Mouse (Mus musculus): ENCODE results near the gene Alk. TPM values are rescaled to one million over a fixed set of nuclear protein-coding genes. Genes with fewer than 3 reads are reported as not detected.

Alk gene
- polyA plus RNA-seq, 1 experiment from 2014 or later, result 0.11 TPM

DNA sequence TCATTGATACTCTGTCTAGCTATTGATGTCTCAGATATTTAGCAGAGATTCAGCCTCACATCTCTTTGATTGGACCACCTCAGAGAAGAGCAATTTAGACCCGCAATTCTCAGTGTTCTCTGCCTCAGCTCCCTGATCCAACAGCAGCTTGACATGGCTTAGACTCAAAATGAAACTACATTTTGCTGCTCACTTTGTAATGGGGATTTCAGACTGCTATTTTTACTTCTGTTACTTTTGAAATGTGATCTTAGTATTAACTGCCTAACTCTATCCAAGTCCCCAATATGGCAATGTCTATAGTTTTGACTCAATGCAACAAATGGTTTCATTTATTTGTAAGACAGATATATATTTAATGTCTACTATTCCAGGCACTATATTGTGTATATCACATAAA is 332.8 kb downstream of the Alk start:
- Histone ChIP-seq H3K27ac (no peak overlapping the region), H3K4me1 (replicated peaks; ENCODE audit: insufficient read depth, low read length) (no peaks in the 10 kb centered on the region), H3K27me3 (ENCODE audit: insufficient read depth, low read length) (no peaks in the 10 kb centered on the region), H3K4me2 (ENCODE audit: low read length) (no peak overlapping the region), H3K36me3 (ENCODE audit: insufficient read depth, low read length) (no peaks in the 10 kb centered on the region), H3K9ac (ENCODE audit: low read depth, low read length) (no peak overlapping the region), H3K4me3 (replicated peaks; ENCODE audit: low read depth, low read length) (no peak overlapping the region), H3K9me3 (replicated peaks; ENCODE audit: low read length) (no peaks in the 10 kb centered on the region)
- TF ChIP-seq CTCF (IDR thresholded peaks at IDR 0.05; ENCODE audit: low read depth), result no peak
- ATAC-seq (replicated peaks; ENCODE audit: low FRiP score, low read depth), result no peak
- no peak for DNase-seq (ENCODE audit: low spot score)
- 85% methylated on average over 1 of the region's 1 CpGs for WGBS

GRCm38 (mm10) chr17:72268529-72268928 is 335.9 kb downstream of the Alk start:
- Histone ChIP-seq H3K4me2 (ENCODE audit: low read length) (no peak overlapping the region), H3K27me3 (ENCODE audit: insufficient read depth, low read length) (no peaks in the 10 kb centered on the region), H3K9me3 (replicated peaks; ENCODE audit: low read length) (no peaks in the 10 kb centered on the region), H3K9ac (ENCODE audit: low read depth, low read length) (no peak overlapping the region), H3K36me3 (ENCODE audit: insufficient read depth, low read length) (no peaks in the 10 kb centered on the region), H3K4me3 (replicated peaks; ENCODE audit: low read depth, low read length) (no peak overlapping the region), H3K27ac (no peak overlapping the region), H3K4me1 (replicated peaks; ENCODE audit: insufficient read depth, low read length) (no peaks in the 10 kb centered on the region)
- DNase-seq (ENCODE audit: low spot score) (no peak), ATAC-seq (replicated peaks; ENCODE audit: low FRiP score, low read depth) (no peak)
- no peak for TF ChIP-seq CTCF (IDR thresholded peaks at IDR 0.05; ENCODE audit: low read depth)
- 88% methylated on average over 5 of the region's 5 CpGs for WGBS

- Histone ChIP-seq H3K9ac (ENCODE audit: low read depth, low read length) (no peak overlapping the region), H3K36me3 (ENCODE audit: insufficient read depth, low read length) (no peaks in the 10 kb centered on the region), H3K4me1 (replicated peaks; ENCODE audit: insufficient read depth, low read length) (no peaks in the 10 kb centered on the region), H3K27me3 (ENCODE audit: insufficient read depth, low read length) (no peaks in the 10 kb centered on the region), H3K27ac (no peak overlapping the region), H3K4me2 (ENCODE audit: low read length) (no peak overlapping the region), H3K4me3 (replicated peaks; ENCODE audit: low read depth, low read length) (no peak overlapping the region), H3K9me3 (replicated peaks; ENCODE audit: low read length) (no peaks in the 10 kb centered on the region)
- peak; percentile 10 for DNase-seq (ENCODE audit: low spot score)
- no peak for ATAC-seq (replicated peaks; ENCODE audit: low FRiP score, low read depth)
- TF ChIP-seq CTCF (IDR thresholded peaks at IDR 0.05; ENCODE audit: low read depth), result no peak
- WGBS, result 83% methylated on average over 9 of the region's 9 CpGs
Measured at GRCm38 (mm10) chr17:72265171-72266022, 339.0 kb downstream of the Alk start.

DNA sequence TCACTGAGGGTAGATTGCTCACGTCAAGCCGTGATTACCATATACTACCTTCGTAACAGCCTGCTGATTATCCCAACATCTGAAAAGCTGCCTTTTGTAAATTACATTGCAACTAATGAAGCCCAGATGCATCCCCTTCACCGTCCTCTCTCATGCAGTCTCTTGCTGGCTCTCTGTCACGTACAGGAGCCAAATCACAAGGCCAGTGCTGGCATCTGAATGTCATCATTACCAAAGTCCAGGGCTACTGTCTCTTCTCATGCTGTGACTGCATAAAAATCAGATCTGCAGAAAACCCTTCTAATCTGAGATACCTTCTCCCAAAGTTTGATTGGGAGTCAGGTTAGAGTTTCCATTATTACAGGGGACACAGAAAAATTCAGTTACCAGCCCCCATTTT is 351.0 kb downstream of the Alk start:
- no peak for ATAC-seq (replicated peaks; ENCODE audit: low FRiP score, low read depth)

GRCm38 (mm10) chr17:72251554-72251953 is 352.9 kb downstream of the Alk start:
- ATAC-seq (replicated peaks; ENCODE audit: low FRiP score, low read depth) (no peak), DNase-seq (ENCODE audit: low spot score) (no peak)
- no peaks in the 10 kb centered on the region for H3K4me1 ChIP-seq (replicated peaks; ENCODE audit: insufficient read depth, low read length)
- no peaks in the 10 kb centered on the region for H3K9me3 ChIP-seq (replicated peaks; ENCODE audit: low read length)
- TF ChIP-seq CTCF (IDR thresholded peaks at IDR 0.05; ENCODE audit: low read depth), result no peak
- WGBS, result 79% methylated on average over 4 of the region's 4 CpGs
- no peak overlapping the region for H3K4me3 ChIP-seq (replicated peaks; ENCODE audit: low read depth, low read length)
- H3K27me3 ChIP-seq (ENCODE audit: insufficient read depth, low read length), result no peaks in the 10 kb centered on the region
- no peaks in the 10 kb centered on the region for H3K36me3 ChIP-seq (ENCODE audit: insufficient read depth, low read length)
- H3K9ac ChIP-seq (ENCODE audit: low read depth, low read length), result no peak overlapping the region
- H3K4me2 ChIP-seq (ENCODE audit: low read length), result no peak overlapping the region
- H3K27ac ChIP-seq, result no peak overlapping the region

More for the DNA sequence above, 351.0 kb downstream of the Alk start:
- Histone ChIP-seq H3K4me1 (replicated peaks; ENCODE audit: insufficient read depth, low read length) (no peaks in the 10 kb centered on the region), H3K4me3 (replicated peaks; ENCODE audit: low read depth, low read length) (no peak overlapping the region), H3K27ac (no peak overlapping the region), H3K4me2 (ENCODE audit: low read length) (no peak overlapping the region), H3K9me3 (replicated peaks; ENCODE audit: low read length) (no peaks in the 10 kb centered on the region), H3K27me3 (ENCODE audit: insufficient read depth, low read length) (no peaks in the 10 kb centered on the region), H3K9ac (ENCODE audit: low read depth, low read length) (no peak overlapping the region), H3K36me3 (ENCODE audit: insufficient read depth, low read length) (no peaks in the 10 kb centered on the region)
- DNase-seq (ENCODE audit: low spot score), result no peak
- no peak for TF ChIP-seq CTCF (IDR thresholded peaks at IDR 0.05; ENCODE audit: low read depth)
- 84% methylated on average over 5 of the region's 5 CpGs for WGBS

- TF ChIP-seq CTCF (IDR thresholded peaks at IDR 0.05; ENCODE audit: low read depth), result no peak
- no peak overlapping the region for H3K4me2 ChIP-seq (ENCODE audit: low read length)
- WGBS, result 63% methylated on average over 7 of the region's 7 CpGs
- H3K27me3 ChIP-seq (ENCODE audit: insufficient read depth, low read length), result no peaks in the 10 kb centered on the region
- no peak overlapping the region for H3K27ac ChIP-seq
- H3K4me1 ChIP-seq (replicated peaks; ENCODE audit: insufficient read depth, low read length), result no peaks in the 10 kb centered on the region
- ATAC-seq (replicated peaks; ENCODE audit: low FRiP score, low read depth), result no peak
- DNase-seq (ENCODE audit: low spot score), result no peak
- no peaks in the 10 kb centered on the region for H3K36me3 ChIP-seq (ENCODE audit: insufficient read depth, low read length)
- no peaks in the 10 kb centered on the region for H3K9me3 ChIP-seq (replicated peaks; ENCODE audit: low read length)
- no peak overlapping the region for H3K9ac ChIP-seq (ENCODE audit: low read depth, low read length)
- H3K4me3 ChIP-seq (replicated peaks; ENCODE audit: low read depth, low read length), result no peak overlapping the region
Measured at GRCm38 (mm10) chr17:72250482-72251405, 353.7 kb downstream of the Alk start.

Data from kidney, postnatal 0 days (tissue).